Mouse (Mus musculus): ENCODE measurements around the gene Ier5l. TPM values are rescaled to one million over a fixed set of nuclear protein-coding genes. Genes with fewer than 3 reads are reported as not detected.

The Ier5l gene
- polyA plus RNA-seq, 2 experiments = 0.10 to 0.86 TPM

DNA sequence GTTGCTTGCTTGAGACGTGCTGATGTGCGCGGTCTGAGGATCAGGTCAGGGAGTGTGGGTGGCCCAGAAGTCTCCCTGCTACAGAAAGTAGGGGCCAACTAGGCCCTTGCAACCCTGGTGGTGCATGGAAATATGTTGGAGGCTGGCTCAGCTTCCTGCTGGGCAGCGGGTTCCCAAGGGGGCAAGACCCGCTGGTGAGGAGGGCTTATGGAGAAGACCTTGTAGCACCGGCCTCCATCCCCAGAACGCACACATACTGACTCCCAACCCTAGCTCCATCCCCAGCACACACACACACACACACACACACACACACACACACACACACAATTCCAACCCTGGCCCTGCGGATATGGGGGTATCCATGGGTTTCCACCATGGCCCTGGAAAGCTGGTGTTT, 3.0 kb downstream of the Ier5l start:
- no peaks in the 10 kb centered on the region; a peak in 1 of 4 replicates for H3K4me1 ChIP-seq (replicated peaks; ENCODE audit: control insufficient read depth in 2 of 2, insufficient read depth in 2 of 2, low read length in 1 of 2)
- no peak overlapping the region for H3K9ac ChIP-seq (replicated peaks)
- no peaks in the 10 kb centered on the region for H3K9me3 ChIP-seq (ENCODE audit: control insufficient read depth, low read length)
- 27% methylated on average over 8 of the region's 8 CpGs for WGBS (ENCODE audit: insufficient replicate concordance)
- no peaks in the 10 kb centered on the region for H3K36me3 ChIP-seq (replicated peaks; ENCODE audit: control insufficient read depth, insufficient read depth, low read depth)
- TF ChIP-seq EP300 (IDR thresholded peaks at IDR 0.05; ENCODE audit: low read depth) = no peak
- TF ChIP-seq CTCF (IDR thresholded peaks at IDR 0.05; ENCODE audit: low read depth) = no peak
- DNase-seq (ENCODE audit: low read depth in 3 of 3, low spot score in 3 of 3) (no peak), ATAC-seq (ENCODE audit: insufficient read depth) (no peak)
- peaks cover 69% of the 10 kb centered on the region for H3K27me3 ChIP-seq (ENCODE audit: control insufficient read depth, insufficient read depth, low read length)
- no peak overlapping the region for H3K4me2 ChIP-seq (ENCODE audit: low read depth)
- H3K27ac ChIP-seq = no peak overlapping the region
- H3K4me3 ChIP-seq (ENCODE audit: insufficient read depth in 1 of 2, low read depth in 2 of 2, low read length in 2 of 2) = no peak overlapping the region

- Histone ChIP-seq H3K9ac (replicated peaks) (no peak overlapping the region), H3K4me3 (ENCODE audit: insufficient read depth in 1 of 2, low read depth in 2 of 2, low read length in 2 of 2) (peak overlapping the region; percentile 21 to 22; a peak in 2 of 4 replicates), H3K4me2 (ENCODE audit: low read depth) (peak overlapping the region; percentile 36), H3K36me3 (replicated peaks; ENCODE audit: control insufficient read depth, insufficient read depth, low read depth) (no peaks in the 10 kb centered on the region), H3K4me1 (replicated peaks; ENCODE audit: control insufficient read depth in 2 of 2, insufficient read depth in 2 of 2, low read length in 1 of 2) (no peaks in the 10 kb centered on the region; a peak in 1 of 4 replicates), H3K27me3 (ENCODE audit: control insufficient read depth, insufficient read depth, low read length) (peaks cover 64% of the 10 kb centered on the region), H3K9me3 (ENCODE audit: control insufficient read depth, low read length) (no peaks in the 10 kb centered on the region), H3K27ac (no peak overlapping the region)
- no peak for ATAC-seq (ENCODE audit: insufficient read depth)
- TF ChIP-seq CTCF (IDR thresholded peaks at IDR 0.05; ENCODE audit: low read depth) = no peak
- TF ChIP-seq EP300 (IDR thresholded peaks at IDR 0.05; ENCODE audit: low read depth) = no peak
- no peak for DNase-seq (ENCODE audit: low read depth in 3 of 3, low spot score in 3 of 3)
- under 1% methylated on average over 46 of the region's 46 CpGs for whole genome bisulfite sequencing (ENCODE audit: insufficient replicate concordance)
Observed at GRCm38 (mm10) chr2:30470143-30470946, 3.7 kb downstream of the Ier5l start.

- Histone ChIP-seq H3K27ac (no peak overlapping the region), H3K4me1 (replicated peaks; ENCODE audit: control insufficient read depth in 2 of 2, insufficient read depth in 2 of 2, low read length in 1 of 2) (peaks cover 0 to under 1% of the 10 kb centered on the region in 2 experiments; a peak in 2 of 4 replicates), H3K27me3 (ENCODE audit: control insufficient read depth, insufficient read depth, low read length) (peaks cover 60% of the 10 kb centered on the region), H3K4me2 (ENCODE audit: low read depth) (peak overlapping the region; percentile 36), H3K9me3 (ENCODE audit: control insufficient read depth, low read length) (no peaks in the 10 kb centered on the region), H3K36me3 (replicated peaks; ENCODE audit: control insufficient read depth, insufficient read depth, low read depth) (no peaks in the 10 kb centered on the region), H3K4me3 (ENCODE audit: insufficient read depth in 1 of 2, low read depth in 2 of 2, low read length in 2 of 2) (peak overlapping the region; percentile 22 to 32; a peak in 2 of 4 replicates), H3K9ac (replicated peaks) (no peak overlapping the region)
- no peak for DNase-seq (ENCODE audit: low read depth in 3 of 3, low spot score in 3 of 3)
- ATAC-seq (ENCODE audit: insufficient read depth) = no peak
- under 1% methylated on average over 19 of the region's 19 CpGs for WGBS (ENCODE audit: insufficient replicate concordance)
- peak; percentile 72 for TF ChIP-seq CTCF (IDR thresholded peaks at IDR 0.05; ENCODE audit: low read depth)
- TF ChIP-seq EP300 (IDR thresholded peaks at IDR 0.05; ENCODE audit: low read depth) = no peak
Observed at GRCm38 (mm10) chr2:30469796-30470142, 4.2 kb downstream of the Ier5l start.

- Histone ChIP-seq H3K36me3 (replicated peaks; ENCODE audit: control insufficient read depth, insufficient read depth, low read depth) (no peaks in the 10 kb centered on the region), H3K9ac (replicated peaks) (no peak overlapping the region), H3K4me2 (ENCODE audit: low read depth) (no peak overlapping the region), H3K9me3 (ENCODE audit: control insufficient read depth, low read length) (no peaks in the 10 kb centered on the region), H3K27me3 (ENCODE audit: control insufficient read depth, insufficient read depth, low read length) (peaks cover 52% of the 10 kb centered on the region), H3K27ac (no peak overlapping the region), H3K4me1 (replicated peaks; ENCODE audit: control insufficient read depth in 2 of 2, insufficient read depth in 2 of 2, low read length in 1 of 2) (peaks cover 3 to 5% of the 10 kb centered on the region in 2 experiments; a peak in 3 of 4 replicates), H3K4me3 (ENCODE audit: insufficient read depth in 1 of 2, low read depth in 2 of 2, low read length in 2 of 2) (no peak overlapping the region)
- ATAC-seq (ENCODE audit: insufficient read depth) (no peak), DNase-seq (ENCODE audit: low read depth in 3 of 3, low spot score in 3 of 3) (no peak)
- TF ChIP-seq EP300 (IDR thresholded peaks at IDR 0.05; ENCODE audit: low read depth) = no peak
- no peak for TF ChIP-seq CTCF (IDR thresholded peaks at IDR 0.05; ENCODE audit: low read depth)
- 61% methylated on average over 6 of the region's 6 CpGs for WGBS (ENCODE audit: insufficient replicate concordance)
Observed at GRCm38 (mm10) chr2:30469009-30469408, 5.0 kb downstream of the Ier5l start.

- H3K4me2 ChIP-seq (ENCODE audit: low read depth) = no peak overlapping the region
- H3K4me3 ChIP-seq (ENCODE audit: insufficient read depth in 1 of 2, low read depth in 2 of 2, low read length in 2 of 2) = no peak overlapping the region
- no peak overlapping the region for H3K27ac ChIP-seq
- no peak overlapping the region for H3K9ac ChIP-seq (replicated peaks)
- H3K36me3 ChIP-seq (replicated peaks; ENCODE audit: control insufficient read depth, insufficient read depth, low read depth) = no peaks in the 10 kb centered on the region
- peaks cover 3 to 12% of the 10 kb centered on the region in 2 experiments for H3K4me1 ChIP-seq (replicated peaks; ENCODE audit: control insufficient read depth in 2 of 2, insufficient read depth in 2 of 2, low read length in 1 of 2)
- no peaks in the 10 kb centered on the region for H3K9me3 ChIP-seq (ENCODE audit: control insufficient read depth, low read length)
- 54% methylated on average over 4 of the region's 4 CpGs for WGBS (ENCODE audit: insufficient replicate concordance)
- ATAC-seq (ENCODE audit: insufficient read depth) (no peak), DNase-seq (ENCODE audit: low read depth in 3 of 3, low spot score in 3 of 3) (no peak)
- peaks cover 30% of the 10 kb centered on the region for H3K27me3 ChIP-seq (ENCODE audit: control insufficient read depth, insufficient read depth, low read length)
- no peak for TF ChIP-seq CTCF (IDR thresholded peaks at IDR 0.05; ENCODE audit: low read depth)
Observed at GRCm38 (mm10) chr2:30466787-30467186, 7.2 kb downstream of the Ier5l start.
